Mouse (Mus musculus) right cerebral cortex, postnatal 36 days (tissue): ENCODE measurements around the gene Tbc1d30.

Experiments used
- DNase-seq, 2 experiments: peaks; one replicate each; pipeline ENCODE4 v3.0.0; 2022; ENCODE audit warnings: low spot score in 2 of 2, mixed read lengths in 1 of 2

Tbc1d30 gene

GRCm38 (mm10) chr10:121227988-121228409, 123.1 kb downstream of the Tbc1d30 start:
- DNase-seq: no peak

DNA sequence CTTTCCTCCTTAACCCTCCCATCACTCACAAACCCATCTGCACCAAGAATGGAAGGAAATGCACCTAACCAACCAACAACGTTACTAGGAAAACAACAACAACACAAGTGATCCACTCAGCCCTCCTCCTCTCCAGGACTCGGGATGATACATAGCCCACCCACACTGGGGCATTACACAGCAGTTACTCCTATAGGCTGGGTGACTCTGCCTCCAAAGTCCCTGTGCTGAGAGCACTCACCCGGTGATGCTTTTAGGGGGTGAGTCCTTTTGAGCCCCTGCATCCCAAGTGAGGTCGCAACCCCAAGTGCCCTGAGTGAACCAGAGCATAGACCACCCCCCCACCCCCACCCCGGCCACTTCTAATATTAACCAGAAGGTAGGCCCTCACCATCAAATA, 123.7 kb downstream of the Tbc1d30 start:
- DNase-seq: no peak

DNA sequence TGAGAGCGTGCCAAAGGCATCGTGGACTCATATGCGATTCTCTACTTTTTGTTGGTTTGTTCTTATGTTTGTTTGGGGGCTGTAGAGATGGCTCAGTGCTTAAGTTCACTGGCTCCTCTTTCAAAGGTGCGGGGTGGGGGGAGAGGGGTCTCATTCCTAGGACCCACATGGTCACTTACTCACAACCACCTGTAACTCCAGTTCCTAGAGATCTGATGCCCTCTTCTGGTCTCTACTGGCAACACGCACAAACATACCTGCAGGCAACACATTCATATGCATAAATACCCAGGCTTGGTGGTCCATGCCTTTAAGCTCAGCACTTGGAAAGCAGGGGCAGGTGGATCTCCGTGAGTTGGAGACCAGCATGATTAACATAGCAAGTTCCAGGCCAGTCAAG, 125.4 kb downstream of the Tbc1d30 start:
- DNase-seq: no peak

GRCm38 (mm10) chr10:121222881-121223280, 128.2 kb downstream of the Tbc1d30 start:
- DNase-seq: no peak

DNA sequence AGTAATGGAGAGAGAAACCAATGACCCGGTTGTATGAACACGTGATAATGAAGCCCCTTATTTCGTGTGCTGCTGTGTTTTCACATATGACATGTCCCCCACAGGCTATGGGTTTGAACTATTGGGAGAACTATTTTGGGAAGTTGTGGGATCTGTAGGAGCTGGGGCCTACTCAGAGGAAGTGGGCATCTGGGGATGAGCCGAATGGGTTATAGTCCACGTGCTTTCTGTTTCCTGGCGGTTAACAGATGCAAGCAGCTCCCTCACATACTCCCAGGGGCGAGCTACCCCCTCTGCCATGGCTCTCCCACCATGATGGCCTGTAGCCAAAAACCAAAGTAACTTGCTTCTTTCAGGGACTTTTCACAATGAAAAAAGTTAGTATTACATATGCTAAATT, 132.5 kb downstream of the Tbc1d30 start:
- no peak for DNase-seq

- no peak for DNase-seq
Observed at GRCm38 (mm10) chr10:121216804-121217203, 134.3 kb downstream of the Tbc1d30 start.
